Mouse (Mus musculus) hindbrain, embryonic 10.5 days (tissue): ENCODE measurements around the gene Mctp1. TPM values are rescaled to one million over a fixed set of nuclear protein-coding genes. Genes with fewer than 3 reads are reported as not detected.

Experiments
- DNase-seq: peaks from one replicate; pipeline ENCODE4 v3.0.0-alpha.2; 2017; ENCODE audit warnings: low spot score
- H3K27ac ChIP-seq: fragments of 300-500 bp; sonication (generic); 2 replicates; pipeline ENCODE4 v1.5.1; 2016; ENCODE audit warnings: mild to moderate bottlenecking, moderate library complexity
- H3K27me3 ChIP-seq: fragments of 300-500 bp; sonication (generic); 2 replicates; pipeline ENCODE4 v1.6.1; 2016; ENCODE audit warnings: mild to moderate bottlenecking; ENCODE audit not compliant: poor library complexity, insufficient read depth, severe bottlenecking
- H3K36me3 ChIP-seq: fragments of 300-500 bp; sonication (generic); 2 replicates; pipeline ENCODE4 v1.6.1; 2016; ENCODE audit warnings: mild to moderate bottlenecking, moderate library complexity
- H3K4me1 ChIP-seq: fragments of 300-500 bp; sonication (generic); replicated peaks from 2 replicates; pipeline ENCODE4 v1.6.1; 2016; ENCODE audit warnings: mild to moderate bottlenecking
- H3K4me3 ChIP-seq: fragments of 300-500 bp; sonication (generic); 2 replicates; pipeline ENCODE4 v1.5.1; 2016; ENCODE audit warnings: mild to moderate bottlenecking, moderate library complexity
- H3K9me3 ChIP-seq: fragments of 300-500 bp; sonication (generic); 2 replicates; pipeline ENCODE4 v1.6.1; 2016; ENCODE audit warnings: mild to moderate bottlenecking, moderate library complexity
- WGBS: fragments of 180-500 bp; shearing (Covaris S2); methylation state at CpG from one replicate; pipeline ENCODE4 v1.1.7; 2016; 5-methylcytosine and 5-hydroxymethylcytosine counted together
- polyA plus RNA-seq: library from polyadenylated mRNA; unstranded; fragments of >200 nt; fragmentation: Nextera tagmentation; extraction: Ambion mirVana; gene quantifications from 2 replicates; pipeline ENCODE4 v1.2.1, GENCODE M21; 2016

Mctp1 gene
- polyA plus RNA-seq, 1 experiment from 2014 or later, result 3.6 TPM

DNA sequence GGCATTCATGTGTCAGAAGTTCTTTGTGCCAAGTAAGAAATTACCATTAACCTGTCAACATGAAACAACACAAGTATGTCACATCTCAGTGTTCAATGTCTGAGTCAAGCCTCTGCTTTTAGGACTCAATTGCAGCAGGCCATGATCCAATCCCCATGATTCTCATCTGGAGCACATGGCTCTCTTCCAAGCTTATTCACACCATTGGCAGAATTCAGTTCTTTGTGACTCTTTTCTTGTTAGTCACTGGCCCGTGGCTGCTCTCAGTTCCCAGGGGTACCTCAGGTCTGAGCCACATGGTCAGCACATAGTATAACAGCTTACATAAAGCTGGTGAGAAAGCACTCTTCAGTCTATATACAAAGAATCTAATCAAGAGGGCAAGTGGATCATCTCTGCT is 138.8 kb downstream of the Mctp1 start:
- H3K4me3 ChIP-seq, result no peak overlapping the region
- H3K27ac ChIP-seq, result no peak overlapping the region
- H3K36me3 ChIP-seq, result no peaks in the 10 kb centered on the region
- DNase-seq, result no peak
- no peaks in the 10 kb centered on the region for H3K9me3 ChIP-seq
- H3K27me3 ChIP-seq, result no peaks in the 10 kb centered on the region
- 80% methylated on average over 1 of the region's 1 CpGs for WGBS
- H3K4me1 ChIP-seq, result no peaks in the 10 kb centered on the region

DNA sequence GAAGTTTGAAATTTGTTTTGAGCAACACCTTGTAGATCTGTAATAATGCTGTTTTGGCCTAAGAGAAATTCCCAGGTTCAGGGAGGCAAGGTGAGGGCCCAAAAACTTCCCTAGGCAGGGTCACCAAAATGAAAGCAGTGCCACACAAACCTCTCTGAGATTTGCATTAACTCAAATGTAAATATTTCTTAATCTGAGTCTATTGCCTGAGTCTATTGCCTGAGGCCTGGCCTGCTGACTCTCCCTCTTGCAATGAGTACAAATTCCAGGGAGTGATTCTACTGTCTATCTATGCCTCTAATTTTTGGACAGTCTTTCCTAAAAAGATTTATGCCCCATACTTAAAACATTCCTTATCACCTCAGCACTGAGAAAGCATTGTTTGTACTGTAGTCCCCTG is 143.0 kb downstream of the Mctp1 start:
- DNase-seq, result no peak
- H3K9me3 ChIP-seq, result no peaks in the 10 kb centered on the region
- H3K27me3 ChIP-seq, result no peaks in the 10 kb centered on the region
- no peaks in the 10 kb centered on the region for H3K36me3 ChIP-seq
- H3K27ac ChIP-seq, result no peak overlapping the region
- no peak overlapping the region for H3K4me3 ChIP-seq
- H3K4me1 ChIP-seq, result no peaks in the 10 kb centered on the region

DNA sequence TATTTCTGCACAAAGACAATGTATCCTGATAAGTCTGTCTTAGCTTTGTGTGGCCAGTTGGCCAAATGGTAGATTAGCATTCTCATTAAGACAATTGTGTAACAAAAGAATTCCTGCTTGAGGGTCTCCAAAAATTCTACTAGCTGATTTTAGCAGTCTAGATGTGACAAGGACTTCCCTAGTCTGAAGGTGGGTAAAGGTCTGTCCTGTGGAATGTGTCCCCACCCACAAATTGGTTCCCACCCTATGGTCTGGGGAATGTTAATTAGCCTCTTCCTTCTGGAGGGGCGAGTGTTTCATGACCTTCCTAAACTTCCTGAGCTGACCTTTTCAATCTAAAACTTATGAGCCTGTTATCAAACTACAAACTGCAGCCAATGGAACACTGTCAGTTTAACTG is 143.4 kb downstream of the Mctp1 start:
- DNase-seq, result no peak
- 66% methylated on average over 1 of the region's 1 CpGs for WGBS

DNA sequence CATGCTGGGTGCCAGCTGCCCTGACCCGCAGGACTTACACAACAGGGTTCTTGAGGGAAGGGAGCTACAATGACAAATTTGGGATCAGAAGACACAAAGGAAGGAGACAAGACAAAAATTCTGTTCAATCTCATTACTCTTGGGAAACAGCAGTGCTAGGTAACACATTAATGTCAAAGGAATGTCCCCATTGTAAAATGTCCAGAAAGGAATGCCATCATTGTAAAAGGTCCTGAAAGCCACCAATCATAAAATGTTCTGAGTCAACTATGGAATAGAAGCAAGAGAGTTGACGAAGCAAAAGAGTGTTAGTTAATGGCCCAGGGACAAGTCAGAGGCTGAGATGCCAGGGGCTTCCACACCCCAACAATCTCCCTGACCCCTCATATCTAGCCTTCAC is 145.6 kb downstream of the Mctp1 start:
- no peak for DNase-seq
- Histone ChIP-seq H3K36me3 (no peaks in the 10 kb centered on the region), H3K4me3 (no peak overlapping the region), H3K27ac (no peak overlapping the region), H3K9me3 (no peaks in the 10 kb centered on the region), H3K27me3 (no peaks in the 10 kb centered on the region), H3K4me1 (no peaks in the 10 kb centered on the region)
- 70% methylated on average over 2 of the region's 2 CpGs for WGBS

More for the DNA sequence above, 143.4 kb downstream of the Mctp1 start:
- H3K4me1 ChIP-seq, result no peaks in the 10 kb centered on the region
- H3K4me3 ChIP-seq, result no peak overlapping the region
- H3K36me3 ChIP-seq, result no peaks in the 10 kb centered on the region
- no peak overlapping the region for H3K27ac ChIP-seq
- no peaks in the 10 kb centered on the region for H3K9me3 ChIP-seq
- H3K27me3 ChIP-seq, result no peaks in the 10 kb centered on the region

DNA sequence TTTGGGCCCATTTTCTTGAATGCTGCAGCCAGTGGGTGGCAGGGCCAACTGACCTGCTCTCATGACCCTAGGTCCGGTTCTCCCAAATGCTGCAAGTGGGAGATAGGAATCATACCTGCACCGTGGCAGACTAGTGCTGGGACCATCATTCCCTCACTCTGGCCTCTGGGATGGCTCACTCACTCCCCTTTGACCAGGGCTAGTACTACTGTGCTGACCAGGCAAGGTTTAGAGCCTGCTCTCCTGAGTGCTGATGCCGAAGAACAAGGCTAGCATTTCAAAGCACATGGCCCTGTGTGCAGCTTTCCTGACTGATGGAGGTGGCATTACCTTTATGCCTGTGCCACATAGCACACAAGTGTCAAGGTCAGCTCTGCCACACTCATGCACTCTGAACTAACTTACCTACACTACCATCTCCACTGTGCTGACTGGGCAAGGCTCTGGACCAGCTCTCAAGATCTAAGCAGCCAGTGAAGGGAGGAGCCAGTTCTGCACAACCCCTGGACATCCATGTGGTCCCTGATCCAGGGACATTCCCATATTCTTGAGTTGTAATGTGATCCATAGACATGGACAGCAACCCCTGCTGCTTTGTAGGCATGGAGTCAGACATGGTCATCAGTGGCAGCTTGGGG is 146.7 kb downstream of the Mctp1 start:
- DNase-seq, result no peak
- 88% methylated on average over 3 of the region's 3 CpGs for WGBS
- H3K4me1 ChIP-seq, result no peaks in the 10 kb centered on the region
- H3K4me3 ChIP-seq, result no peak overlapping the region
- H3K9me3 ChIP-seq, result no peaks in the 10 kb centered on the region
- H3K36me3 ChIP-seq, result no peaks in the 10 kb centered on the region
- H3K27ac ChIP-seq, result no peak overlapping the region
- H3K27me3 ChIP-seq, result no peaks in the 10 kb centered on the region

DNA sequence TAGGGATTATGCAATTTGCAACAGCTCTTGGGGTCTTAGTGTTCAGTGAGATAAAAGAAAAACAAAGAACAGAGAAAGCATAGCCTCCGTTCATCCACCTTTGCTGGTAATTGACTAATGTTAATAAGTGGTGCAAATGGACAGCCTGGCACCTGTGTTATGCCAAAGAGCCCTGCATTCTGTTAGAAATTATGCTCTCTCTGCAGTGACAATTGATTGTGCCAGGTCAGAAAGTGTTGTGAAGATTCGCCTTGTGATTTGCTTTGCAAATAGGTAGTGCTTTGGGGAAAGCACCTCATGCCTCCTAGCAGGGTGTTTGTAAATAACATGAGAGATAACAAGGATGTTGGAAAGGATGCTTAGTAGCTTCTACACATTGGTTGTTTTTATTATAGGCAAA is 163.5 kb downstream of the Mctp1 start:
- no peaks in the 10 kb centered on the region for H3K9me3 ChIP-seq
- H3K36me3 ChIP-seq, result no peaks in the 10 kb centered on the region
- H3K4me3 ChIP-seq, result no peak overlapping the region
- no peak for DNase-seq
- no peaks in the 10 kb centered on the region for H3K4me1 ChIP-seq
- 67% methylated on average over 2 of the region's 2 CpGs for WGBS
- no peaks in the 10 kb centered on the region for H3K27me3 ChIP-seq
- H3K27ac ChIP-seq, result no peak overlapping the region

DNA sequence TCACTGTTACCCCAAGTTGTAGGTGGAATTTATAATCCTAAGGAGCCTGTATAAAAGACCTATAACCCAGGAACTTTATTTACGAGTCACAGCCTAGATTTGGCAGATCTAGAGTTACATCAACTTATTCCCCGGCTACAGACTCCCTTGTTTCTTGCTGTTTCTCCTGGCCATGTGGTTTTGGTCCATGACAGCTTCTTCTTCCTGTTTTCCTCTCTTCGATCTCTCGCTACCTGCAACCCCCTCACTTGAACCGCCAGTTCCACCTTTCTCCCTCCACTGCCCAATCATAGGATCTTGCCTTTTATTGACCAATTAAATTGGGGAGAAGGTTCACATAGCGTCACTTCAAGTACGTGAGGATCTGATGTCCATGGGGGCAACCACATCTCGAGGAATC is 176.6 kb downstream of the Mctp1 start:
- no peaks in the 10 kb centered on the region for H3K27me3 ChIP-seq
- no peaks in the 10 kb centered on the region for H3K36me3 ChIP-seq
- no peak overlapping the region for H3K4me3 ChIP-seq
- WGBS, result 87% methylated on average over 8 of the region's 8 CpGs
- no peaks in the 10 kb centered on the region for H3K9me3 ChIP-seq
- no peaks in the 10 kb centered on the region for H3K4me1 ChIP-seq
- H3K27ac ChIP-seq, result no peak overlapping the region
- no peak for DNase-seq

DNA sequence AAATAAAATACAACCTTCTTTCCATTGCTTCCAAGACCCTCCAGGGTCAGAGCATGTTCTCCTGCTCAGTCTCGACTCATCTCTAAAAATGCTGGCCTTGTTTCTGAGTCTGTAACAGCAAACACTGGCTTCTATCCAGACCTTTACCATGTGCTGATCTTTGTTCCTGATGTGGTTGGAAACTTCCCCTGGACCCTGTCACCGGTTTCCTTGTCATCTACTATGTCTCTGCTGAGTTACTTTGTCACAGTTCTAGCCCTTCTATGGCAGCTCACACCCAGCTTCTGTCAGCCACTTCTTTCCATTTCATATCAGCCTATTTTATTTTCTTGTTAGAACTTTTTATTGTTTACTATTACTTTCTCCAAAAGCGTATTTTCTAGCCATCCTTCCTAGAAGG is 177.3 kb downstream of the Mctp1 start:
- Histone ChIP-seq H3K36me3 (no peaks in the 10 kb centered on the region), H3K4me3 (no peak overlapping the region), H3K27me3 (no peaks in the 10 kb centered on the region), H3K9me3 (no peaks in the 10 kb centered on the region), H3K4me1 (no peaks in the 10 kb centered on the region), H3K27ac (no peak overlapping the region)
- DNase-seq, result no peak
- 86% methylated on average over 3 of the region's 3 CpGs for WGBS

DNA sequence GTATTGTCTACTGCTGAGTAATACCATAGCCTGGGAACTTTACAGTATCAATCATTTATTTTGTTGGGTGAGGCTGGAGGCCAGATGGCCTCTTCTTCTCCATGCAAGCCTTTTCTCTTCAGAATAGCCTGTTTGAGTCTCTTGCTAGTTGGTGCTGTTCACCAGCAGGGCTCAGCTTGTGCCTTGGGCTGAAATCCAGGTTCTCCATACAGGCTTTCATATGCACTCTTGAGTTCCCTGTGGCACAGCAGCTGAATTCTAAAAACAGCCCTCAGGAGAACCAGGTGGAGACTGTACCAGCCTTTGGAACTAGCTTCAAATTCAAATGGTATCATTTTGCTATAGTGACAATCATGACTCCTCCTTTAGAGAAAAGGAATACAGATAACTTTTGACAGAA is 179.7 kb downstream of the Mctp1 start:
- Histone ChIP-seq H3K4me1 (no peaks in the 10 kb centered on the region), H3K36me3 (no peaks in the 10 kb centered on the region), H3K27me3 (no peaks in the 10 kb centered on the region), H3K4me3 (no peak overlapping the region), H3K27ac (no peak overlapping the region), H3K9me3 (no peaks in the 10 kb centered on the region)
- no peak for DNase-seq

DNA sequence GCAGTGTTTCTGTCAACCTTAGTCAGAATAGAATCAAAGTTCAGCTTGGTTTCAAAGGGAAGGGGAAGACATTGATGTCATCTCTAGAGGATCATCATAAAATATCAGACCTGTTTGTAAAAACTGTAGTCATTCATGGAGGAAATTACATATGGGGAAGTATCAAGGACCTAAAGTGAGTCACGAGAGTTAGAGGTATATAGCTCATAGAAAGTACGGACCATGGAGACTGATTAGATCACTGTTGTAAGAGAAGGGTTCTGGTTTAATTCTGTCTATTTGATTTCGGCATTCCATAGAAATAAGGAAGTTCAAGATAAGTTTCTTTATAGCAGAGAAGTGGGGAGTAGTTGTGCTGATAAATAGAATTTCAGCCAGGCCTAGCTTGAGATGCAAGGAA is 181.7 kb downstream of the Mctp1 start:
- no peaks in the 10 kb centered on the region for H3K27me3 ChIP-seq
- no peaks in the 10 kb centered on the region for H3K9me3 ChIP-seq
- H3K27ac ChIP-seq, result no peak overlapping the region
- no peaks in the 10 kb centered on the region for H3K4me1 ChIP-seq
- no peaks in the 10 kb centered on the region for H3K36me3 ChIP-seq
- no peak for DNase-seq
- 89% methylated on average over 3 of the region's 3 CpGs for WGBS
- no peak overlapping the region for H3K4me3 ChIP-seq

DNA sequence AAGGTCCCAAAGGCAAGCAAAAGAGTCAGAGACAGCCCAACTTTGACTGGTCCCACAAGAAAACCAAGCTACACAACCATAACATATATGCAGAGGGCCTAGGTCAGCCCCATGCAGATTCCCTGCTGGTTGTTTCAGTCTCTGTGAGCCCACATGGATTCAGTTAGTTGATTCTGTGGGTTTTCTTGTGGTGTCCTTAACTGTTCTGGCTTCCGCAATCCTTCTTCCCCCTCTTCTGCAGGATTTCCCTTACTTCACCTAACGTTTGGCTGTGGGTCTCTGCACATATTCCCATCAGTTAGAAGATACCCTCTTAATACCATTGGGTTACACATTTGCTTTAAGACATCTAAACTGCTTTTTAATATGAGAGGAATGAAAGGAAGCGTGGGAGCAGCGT is 183.1 kb downstream of the Mctp1 start:
- WGBS, result 88% methylated on average over 4 of the region's 4 CpGs
- H3K27ac ChIP-seq, result no peak overlapping the region
- no peaks in the 10 kb centered on the region for H3K27me3 ChIP-seq
- no peaks in the 10 kb centered on the region for H3K9me3 ChIP-seq
- no peak for DNase-seq
- H3K4me3 ChIP-seq, result no peak overlapping the region
- no peaks in the 10 kb centered on the region for H3K4me1 ChIP-seq
- no peaks in the 10 kb centered on the region for H3K36me3 ChIP-seq

DNA sequence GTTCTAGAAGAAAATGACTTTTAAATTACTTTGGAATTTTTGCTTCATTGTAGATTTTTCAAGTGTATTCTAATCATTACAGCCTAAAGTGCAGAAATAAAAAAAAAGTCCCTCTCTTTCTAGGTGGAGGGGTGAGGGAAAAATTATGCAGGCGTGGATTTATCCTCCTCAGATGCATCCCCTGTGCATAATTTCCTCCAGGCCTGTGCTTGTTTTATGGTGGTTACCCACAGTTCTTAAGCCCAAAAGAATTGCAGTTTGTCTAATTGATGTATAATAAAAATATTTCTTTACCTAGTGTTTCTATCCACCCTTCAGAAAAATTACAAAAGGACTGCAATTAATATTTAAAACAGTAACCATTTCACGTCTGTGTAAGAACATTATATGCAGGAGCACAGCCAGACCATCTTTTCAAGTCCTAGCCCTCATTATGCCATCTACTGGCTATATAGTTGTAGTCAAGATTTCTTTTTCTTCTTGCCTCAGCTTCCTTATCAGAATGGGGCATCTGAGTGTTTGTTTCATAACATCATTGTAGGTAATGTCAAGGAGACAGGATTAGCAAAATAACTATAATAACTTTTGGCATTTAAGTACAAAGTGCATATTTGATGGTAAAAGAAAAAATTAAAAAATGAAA is 184.4 kb downstream of the Mctp1 start:
- no peak overlapping the region for H3K27ac ChIP-seq

DNA sequence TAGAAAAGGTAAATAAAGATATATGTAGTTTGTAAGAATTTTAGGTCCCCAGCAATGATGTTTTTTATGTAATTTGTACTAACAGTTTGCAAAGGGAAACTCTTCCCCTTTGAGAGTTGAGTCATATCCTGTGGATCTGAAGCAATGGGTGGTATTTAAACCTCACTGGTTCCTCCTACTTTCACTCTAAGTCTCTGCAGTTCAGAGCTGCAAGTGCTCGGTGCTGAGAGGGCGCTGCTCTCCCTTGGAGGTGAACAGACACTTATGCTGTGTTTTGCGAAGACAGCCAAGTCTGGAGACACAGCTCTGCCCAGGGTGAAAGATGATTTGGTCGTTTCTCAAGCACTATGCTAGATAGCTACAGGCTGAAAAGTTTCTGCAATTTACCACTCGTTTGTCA is 195.1 kb downstream of the Mctp1 start:
- Histone ChIP-seq H3K36me3 (no peaks in the 10 kb centered on the region), H3K27ac (no peak overlapping the region), H3K4me3 (no peak overlapping the region), H3K9me3 (no peaks in the 10 kb centered on the region), H3K4me1 (no peaks in the 10 kb centered on the region), H3K27me3 (no peaks in the 10 kb centered on the region)
- WGBS, result 53% methylated on average over 5 of the region's 5 CpGs
- DNase-seq, result no peak

More for the DNA sequence above, 184.4 kb downstream of the Mctp1 start:
- H3K9me3 ChIP-seq, result no peaks in the 10 kb centered on the region
- DNase-seq, result no peak
- no peak overlapping the region for H3K4me3 ChIP-seq
- no peaks in the 10 kb centered on the region for H3K27me3 ChIP-seq
- no peaks in the 10 kb centered on the region for H3K36me3 ChIP-seq
- WGBS, result 74% methylated on average over 2 of the region's 2 CpGs
- H3K4me1 ChIP-seq, result no peaks in the 10 kb centered on the region

DNA sequence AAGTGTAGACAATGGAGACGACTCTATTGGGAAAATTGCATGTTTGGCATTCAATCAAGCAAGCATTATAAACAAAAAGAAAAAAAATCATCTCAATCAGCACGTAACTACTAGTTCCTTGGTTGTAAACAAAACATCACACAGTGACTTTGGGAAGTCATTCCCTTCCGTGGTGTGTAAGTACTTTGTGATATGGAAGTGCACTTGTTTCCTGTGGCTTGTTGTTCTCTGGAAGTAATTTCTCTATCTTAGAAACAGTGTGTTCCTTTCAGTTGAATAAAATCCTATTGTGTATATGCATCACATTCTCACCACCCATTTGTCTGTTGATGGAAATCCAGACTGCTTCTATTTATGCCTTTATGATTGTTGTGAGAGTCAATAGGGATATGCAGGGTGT is 201.1 kb downstream of the Mctp1 start:
- H3K36me3 ChIP-seq, result no peaks in the 10 kb centered on the region
- H3K4me3 ChIP-seq, result no peak overlapping the region
- H3K27me3 ChIP-seq, result no peaks in the 10 kb centered on the region
- DNase-seq, result no peak
- WGBS, result 80% methylated on average over 3 of the region's 3 CpGs
- H3K9me3 ChIP-seq, result no peaks in the 10 kb centered on the region
- H3K4me1 ChIP-seq, result no peaks in the 10 kb centered on the region
- no peak overlapping the region for H3K27ac ChIP-seq
